Mouse (Mus musculus) lung, postnatal 0 days (tissue): Measurements from ENCODE around the gene Serpinb7.

Source experiments
- CTCF ChIP-seq: IDR thresholded peaks from 2 replicates; pipeline ENCODE4 v1.5.1; 2016; ENCODE audit warnings: antibody characterized with exemption, mild to moderate bottlenecking
- EP300 ChIP-seq: IDR thresholded peaks from 2 replicates; pipeline ENCODE4 v1.6.1; 2016; ENCODE audit warnings: antibody characterized with exemption, mild to moderate bottlenecking, control low read depth

DNA sequence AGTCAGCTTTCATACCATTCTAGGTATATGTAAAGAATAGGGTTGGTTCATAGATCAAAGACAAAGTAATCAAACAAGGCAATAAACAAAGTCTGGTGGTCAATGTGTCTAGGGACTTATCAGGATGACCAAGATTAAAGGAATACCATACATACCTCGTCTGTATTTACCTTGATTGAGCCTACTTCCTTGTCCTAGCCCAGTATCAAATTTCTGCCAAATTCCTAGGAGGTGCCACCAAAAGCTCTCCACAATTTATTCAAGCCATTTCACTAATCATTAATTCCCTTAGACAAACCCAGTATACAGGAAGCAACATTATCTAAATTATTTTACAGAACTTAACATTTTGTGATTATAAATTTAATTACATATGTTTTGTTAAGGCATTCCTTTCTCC is 15.2 kb downstream of the Serpinb7 start:
- TF ChIP-seq EP300: no peak
- no peak for TF ChIP-seq CTCF
